ENCODE assay signal across 9 mouse cellular contexts in the genomic region with DNA sequence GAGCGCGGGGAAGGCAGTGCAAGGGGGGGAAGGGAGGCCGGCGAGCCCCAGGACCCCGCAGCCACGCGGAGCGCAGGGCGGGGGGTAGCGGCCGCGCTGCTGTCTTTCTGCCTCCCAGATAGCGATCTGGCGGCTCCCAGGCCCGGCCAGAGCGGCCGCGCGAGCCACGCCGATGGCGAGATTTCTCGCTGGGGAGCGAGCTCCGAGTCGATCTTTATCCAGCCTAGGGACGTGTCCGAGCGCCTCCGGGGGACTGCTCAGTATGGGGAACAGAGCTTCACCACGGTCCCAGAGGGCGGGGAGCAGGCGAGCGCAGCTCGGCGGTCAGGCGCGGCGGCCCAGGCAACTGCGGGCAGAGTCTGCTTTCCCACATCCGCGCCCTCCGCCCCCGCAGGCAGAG. TPM values are rescaled to one million over a fixed set of nuclear protein-coding genes. Genes with fewer than 3 reads are reported as not detected.
DNase-seq lines count a peak whose midpoint lies in the region; ATAC-seq and TF ChIP-seq lines count a peak whose summit lies in the region.
"Had no signal": no experiment of that assay in that cellular context is flagged by ENCODE, and none has a peak within 500 bp of the region (broad histone marks: within the 10 kb centered on the region; RNA-seq: fewer than 3 reads in every experiment).

No protein-coding gene starts in this region.

- peak overlapping the region; percentile 78 for H3K4me2 ChIP-seq in forebrain, embryonic 13.5 days
- H3K4me2 ChIP-seq in intestine, postnatal 0 days (replicated peaks; ENCODE audit: low read depth) = peak overlapping the region; percentile 77
- H3K4me2 ChIP-seq in midbrain, embryonic 11.5 days = peak overlapping the region; percentile 70
- peak overlapping the region; percentile 69 for H3K4me2 ChIP-seq in stomach, postnatal 0 days (replicated peaks; ENCODE audit: low read depth)

- no peak for TF ChIP-seq EP300 in stomach, postnatal 0 days (optimal IDR thresholded peaks at IDR 0.05)

- no peaks in the 10 kb centered on the region for H3K9me3 ChIP-seq in forebrain, embryonic 13.5 days (replicated peaks)
- no peaks in the 10 kb centered on the region for H3K9me3 ChIP-seq in intestine, postnatal 0 days (ENCODE audit: control insufficient read depth)
- no peaks in the 10 kb centered on the region for H3K9me3 ChIP-seq in midbrain, embryonic 11.5 days (ENCODE audit: control insufficient read depth, low read length)
- H3K9me3 ChIP-seq in stomach, postnatal 0 days (ENCODE audit: control insufficient read depth, low read length) = no peaks in the 10 kb centered on the region

- peaks cover 61% of the 10 kb centered on the region for H3K27me3 ChIP-seq in forebrain, embryonic 13.5 days
- H3K27me3 ChIP-seq in intestine, postnatal 0 days (replicated peaks; ENCODE audit: control insufficient read depth, insufficient read depth, low read length) = peaks cover 52% of the 10 kb centered on the region
- H3K27me3 ChIP-seq in midbrain, embryonic 11.5 days (ENCODE audit: control insufficient read depth, insufficient read depth, low read length) = peaks cover 25% of the 10 kb centered on the region
- H3K27me3 ChIP-seq in stomach, postnatal 0 days (ENCODE audit: control insufficient read depth, insufficient read depth, low read length) = peaks cover 15% of the 10 kb centered on the region; the same call in 1 of the 2 replicates

- no peaks in the 10 kb centered on the region for H3K36me3 ChIP-seq in forebrain, embryonic 13.5 days (ENCODE audit: poor library complexity, severe bottlenecking)
- H3K36me3 ChIP-seq in intestine, postnatal 0 days (ENCODE audit: control insufficient read depth, insufficient read depth) = no peaks in the 10 kb centered on the region
- H3K36me3 ChIP-seq in midbrain, embryonic 11.5 days (ENCODE audit: control insufficient read depth, insufficient read depth, low read length) = no peaks in the 10 kb centered on the region
- H3K36me3 ChIP-seq in stomach, postnatal 0 days (ENCODE audit: control insufficient read depth, insufficient read depth, low read length) = no peaks in the 10 kb centered on the region

- peak overlapping the region; percentile 74 for H3K27ac ChIP-seq in forebrain, embryonic 13.5 days
- H3K27ac ChIP-seq in intestine, postnatal 0 days (ENCODE audit: low read depth, low read length) = no peak overlapping the region
- peak overlapping the region; percentile 72 for H3K27ac ChIP-seq in midbrain, embryonic 11.5 days (ENCODE audit: low read depth, low read length)
- H3K27ac ChIP-seq in stomach, postnatal 0 days (replicated peaks) = no peak overlapping the region
- H3K27ac ChIP-seq: macrophage had no signal

- no peak overlapping the region for H3K4me3 ChIP-seq in lung, adult 2 months (replicated peaks; ENCODE audit: extremely low read depth, low read depth, low read length)
- H3K4me3 ChIP-seq in forebrain, embryonic 13.5 days = peak overlapping the region; percentile 60
- H3K4me3 ChIP-seq in intestine, postnatal 0 days (ENCODE audit: low read depth, low read length) = peak overlapping the region; percentile 54
- peak overlapping the region; percentile 61 for H3K4me3 ChIP-seq in midbrain, embryonic 11.5 days (ENCODE audit: low read depth, low read length)
- H3K4me3 ChIP-seq in stomach, postnatal 0 days (ENCODE audit: low read depth, low read length) = peak overlapping the region; percentile 47

- peak; percentile 10 for DNase-seq in lung, postnatal 10 days
- no peak for DNase-seq in lung, adult 2 months
- peak; percentile 36 for DNase-seq in cerebellum, adult 11-12 months
- DNase-seq in midbrain, embryonic 11.5 days (ENCODE audit: low spot score, missing footprints) = peak; percentile 95
- peak; percentile 26 for DNase-seq in stomach, postnatal 0 days (ENCODE audit: low spot score)
- no peak for DNase-seq in spleen, adult 18-20 months

- no peak for TF ChIP-seq CTCF in lung, adult 2 months (IDR thresholded peaks at IDR 0.05; ENCODE audit: insufficient read depth, low read length)
- no peak for TF ChIP-seq CTCF in intestine, postnatal 0 days (IDR thresholded peaks at IDR 0.05; ENCODE audit: low read depth)
- no peak for TF ChIP-seq CTCF in stomach, postnatal 0 days (IDR thresholded peaks at IDR 0.05; ENCODE audit: low read depth)

- ATAC-seq in forebrain, embryonic 13.5 days = peak; percentile 57
- no peak for ATAC-seq in intestine, postnatal 0 days
- ATAC-seq in midbrain, embryonic 11.5 days (ENCODE audit: low FRiP score) = peak; percentile 76
- peak; percentile 36; the same call in 1 of the 2 replicates for ATAC-seq in stomach, postnatal 0 days (ENCODE audit: low FRiP score, low TSS enrichment)

- no peaks in the 10 kb centered on the region for H3K4me1 ChIP-seq in lung, adult 2 months (ENCODE audit: control insufficient read depth, insufficient read depth, low read length)
- H3K4me1 ChIP-seq in forebrain, embryonic 13.5 days = peaks cover 28% of the 10 kb centered on the region
- H3K4me1 ChIP-seq in intestine, postnatal 0 days (replicated peaks; ENCODE audit: control insufficient read depth, insufficient read depth, low read length) = no peaks in the 10 kb centered on the region
- peaks cover 11% of the 10 kb centered on the region for H3K4me1 ChIP-seq in midbrain, embryonic 11.5 days (ENCODE audit: control insufficient read depth, insufficient read depth, low read length)
- no peaks in the 10 kb centered on the region for H3K4me1 ChIP-seq in stomach, postnatal 0 days (replicated peaks; ENCODE audit: control insufficient read depth, insufficient read depth)

- under 1% methylated on average over 42 of the region's 44 CpGs for WGBS in lung, adult 2 months
- WGBS in forebrain, embryonic 13.5 days = under 1% methylated on average over 35 of the region's 44 CpGs
- WGBS in intestine, postnatal 0 days = under 1% methylated on average over 32 of the region's 44 CpGs
- WGBS in midbrain, embryonic 11.5 days = under 1% methylated on average over 38 of the region's 44 CpGs
- under 1% methylated on average over 35 of the region's 44 CpGs for WGBS in stomach, postnatal 0 days

- H3K9ac ChIP-seq in forebrain, embryonic 13.5 days = peak overlapping the region; percentile 82
- 0 out of 2 replicates have a peak overlapping the region, but pooled peaks have one; percentile 17 for H3K9ac ChIP-seq in intestine, postnatal 0 days (ENCODE audit: low read depth, low read length)
- peak overlapping the region; percentile 82 for H3K9ac ChIP-seq in midbrain, embryonic 11.5 days (ENCODE audit: low read length)
- peak overlapping the region; percentile 27; the same call in 1 of the 2 replicates for H3K9ac ChIP-seq in stomach, postnatal 0 days (ENCODE audit: low read length)

- no peak for TF ChIP-seq POLR2A in lung, adult 2 months (IDR thresholded peaks at IDR 0.05; ENCODE audit: borderline replicate concordance, extremely low read depth, low read depth, low read length)

RNA-seq across cellular contexts. Expression of gene Crtac1, which starts 0.6 kb away (rescaled TPM):
- 0.06 and 0.12 TPM in 2 replicates for polyA plus RNA-seq in lung, adult 2 months (2012; rRNA removed)
- polyA plus RNA-seq in forebrain, embryonic 13.5 days (2015; fragmentation: Nextera tagmentation; extraction: Ambion mirVana) = 12.0 and 14.1 TPM in 2 replicates
- polyA plus RNA-seq in intestine, postnatal 0 days (2015; fragmentation: Nextera tagmentation; extraction: Ambion mirVana) = 4.2 and 4.3 TPM in 2 replicates
- 3.3 and 4.4 TPM in 2 replicates for polyA plus RNA-seq in midbrain, embryonic 11.5 days (2014; fragmentation: Nextera tagmentation; extraction: Ambion mirVana)
- polyA plus RNA-seq in stomach, postnatal 0 days (2015; fragmentation: Nextera tagmentation; extraction: Ambion mirVana) = 3.0 and 4.5 TPM in 2 replicates
- polyA plus RNA-seq: macrophage had no signal

Comparison
In these comparisons a context has a peak if more than half of its experiments do, and no peak if none do; other contexts are left out.
1. DNase-seq: peak in lung, postnatal 10 days (single experiment), cerebellum, adult 11-12 months (single experiment), midbrain, embryonic 11.5 days (single experiment) and stomach, postnatal 0 days (single experiment); none in lung, adult 2 months (single experiment) and spleen, adult 18-20 months (0 of 2).
2. H3K27ac ChIP-seq: peak in forebrain, embryonic 13.5 days (single experiment) and midbrain, embryonic 11.5 days (single experiment); none in intestine, postnatal 0 days (single experiment) and stomach, postnatal 0 days (single experiment).
3. H3K9ac ChIP-seq: peak in every context shown above with its lines; median percentile 82 in forebrain, embryonic 13.5 days; 82 in midbrain, embryonic 11.5 days; 27 in stomach, postnatal 0 days; 17 in intestine, postnatal 0 days.
4. Peak in every context shown above with its lines, with median percentiles within 50 percentile points of each other: H3K4me2 ChIP-seq.